Mouse (Mus musculus) activated CD4-positive, CD25-positive, alpha-beta regulatory T cell, adult 9 weeks (primary cell): ENCODE measurements around the gene Batf. TPM values are rescaled to one million over a fixed set of nuclear protein-coding genes. Genes with fewer than 3 reads are reported as not detected.

ENCODE experiments used
- polyA plus RNA-seq: library from polyadenylated mRNA; unstranded; fragments of 100-300 nt; shearing (Covaris generic); gene quantifications from one replicate; pipeline ENCODE4 v1.2.1, GENCODE M21; 2017

Gene Batf
- 308 TPM for polyA plus RNA-seq

DNA sequence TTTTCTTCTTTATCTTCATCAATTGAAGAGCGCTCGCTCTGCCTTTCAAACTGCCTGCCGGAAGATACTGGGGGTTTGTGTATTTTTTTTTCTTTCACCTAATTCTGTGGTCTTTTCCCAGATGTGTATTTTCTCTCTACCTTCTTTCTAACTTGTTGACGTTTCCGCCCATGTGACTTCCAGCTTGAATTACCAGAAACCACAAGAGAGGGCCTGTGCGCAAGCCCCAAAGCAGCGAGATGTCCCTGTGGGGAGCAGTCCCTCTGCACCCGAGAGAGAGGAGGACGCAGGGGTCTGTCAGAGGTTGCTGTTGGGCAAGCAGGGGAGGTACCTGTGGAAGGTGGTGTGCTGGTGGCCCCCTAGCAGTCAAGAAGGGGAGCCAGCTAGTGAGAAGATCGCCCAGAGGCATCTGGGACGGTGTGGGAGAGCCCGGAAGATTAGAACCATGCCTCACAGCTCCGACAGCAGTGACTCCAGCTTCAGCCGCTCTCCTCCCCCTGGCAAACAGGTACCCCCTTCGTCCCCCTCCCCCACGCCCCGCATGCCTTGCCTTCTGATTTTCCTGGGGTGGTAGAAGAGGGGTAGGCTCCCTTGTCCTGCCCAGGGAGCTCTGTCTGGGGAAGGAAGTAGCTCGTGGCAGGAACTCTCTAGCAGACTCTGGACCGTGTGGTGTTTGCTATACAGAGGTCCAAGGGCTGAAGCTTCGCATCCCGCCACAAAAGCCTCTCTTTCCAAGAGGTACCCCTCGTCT is at the start of gene Batf:
Gene Batf (plus strand): TSS at position 204 of the 751 bp plus-strand sequence.

DNA sequence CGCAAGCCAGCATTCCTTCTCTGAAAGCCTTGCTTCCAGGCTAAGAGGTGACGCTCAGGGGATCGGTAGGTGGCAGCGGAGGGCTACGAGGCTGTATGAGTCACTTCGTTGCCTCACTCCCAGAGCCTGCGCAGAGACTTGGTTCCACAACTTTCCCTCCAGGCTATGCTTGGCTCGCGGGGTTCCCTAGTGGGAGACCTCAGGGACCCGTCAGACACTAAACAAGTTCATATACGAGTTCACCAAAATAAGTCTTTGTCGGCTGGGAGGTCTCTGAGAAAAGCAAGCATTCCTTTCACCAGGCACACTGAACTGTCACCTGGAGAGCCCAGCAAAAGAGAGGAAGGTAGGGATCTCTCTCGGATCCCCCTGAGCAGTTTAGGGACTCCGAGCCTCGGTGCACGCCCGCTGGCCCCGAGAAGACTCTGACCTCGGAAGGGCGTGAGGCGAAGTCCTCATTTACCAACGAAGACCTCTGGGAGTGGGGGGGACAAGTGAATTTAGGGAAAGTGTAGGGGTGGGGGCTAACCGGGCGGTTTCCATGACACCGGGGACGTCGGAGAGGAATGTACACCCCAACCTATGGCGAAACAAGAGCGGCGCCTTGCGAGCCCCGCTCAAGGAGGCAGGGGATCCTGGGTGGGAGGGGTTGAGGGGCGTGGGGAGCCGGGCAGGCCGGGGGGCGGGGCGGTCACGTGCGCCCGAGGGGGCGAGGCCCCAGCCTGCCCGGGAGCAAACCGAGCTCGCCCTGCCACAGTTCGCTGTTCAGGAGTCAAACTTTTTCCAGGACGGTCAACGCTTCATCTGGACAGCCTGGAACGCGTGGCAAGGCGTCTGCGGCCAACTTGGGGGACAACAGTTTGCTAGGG is 59.6 kb downstream of the Batf start, which contains the start of gene Flvcr2:
Gene Flvcr2 (plus strand): TSS at position 713 of the 869 bp plus-strand sequence.

Other genes starting within 250 kb of the Batf start
- gene Fos, start 212.8 kb upstream of the Batf start, polyA plus RNA-seq = 17.7 TPM
- gene Jdp2, start 87.6 kb upstream of the Batf start, polyA plus RNA-seq = 1.6 TPM
- 0.57 TPM for gene Flvcr2, start 59.9 kb downstream of the Batf start, polyA plus RNA-seq
- gene Erg28, start 137.9 kb downstream of the Batf start, polyA plus RNA-seq = 123 TPM
- gene Ttll5, start 138.0 kb downstream of the Batf start, polyA plus RNA-seq = 18.2 TPM